Mouse (Mus musculus): ENCODE measurements around the gene Elavl4.
A peak's percentile ranks its signal among the peaks of the same experiment; 100 is the strongest.

The Elavl4 gene

DNA sequence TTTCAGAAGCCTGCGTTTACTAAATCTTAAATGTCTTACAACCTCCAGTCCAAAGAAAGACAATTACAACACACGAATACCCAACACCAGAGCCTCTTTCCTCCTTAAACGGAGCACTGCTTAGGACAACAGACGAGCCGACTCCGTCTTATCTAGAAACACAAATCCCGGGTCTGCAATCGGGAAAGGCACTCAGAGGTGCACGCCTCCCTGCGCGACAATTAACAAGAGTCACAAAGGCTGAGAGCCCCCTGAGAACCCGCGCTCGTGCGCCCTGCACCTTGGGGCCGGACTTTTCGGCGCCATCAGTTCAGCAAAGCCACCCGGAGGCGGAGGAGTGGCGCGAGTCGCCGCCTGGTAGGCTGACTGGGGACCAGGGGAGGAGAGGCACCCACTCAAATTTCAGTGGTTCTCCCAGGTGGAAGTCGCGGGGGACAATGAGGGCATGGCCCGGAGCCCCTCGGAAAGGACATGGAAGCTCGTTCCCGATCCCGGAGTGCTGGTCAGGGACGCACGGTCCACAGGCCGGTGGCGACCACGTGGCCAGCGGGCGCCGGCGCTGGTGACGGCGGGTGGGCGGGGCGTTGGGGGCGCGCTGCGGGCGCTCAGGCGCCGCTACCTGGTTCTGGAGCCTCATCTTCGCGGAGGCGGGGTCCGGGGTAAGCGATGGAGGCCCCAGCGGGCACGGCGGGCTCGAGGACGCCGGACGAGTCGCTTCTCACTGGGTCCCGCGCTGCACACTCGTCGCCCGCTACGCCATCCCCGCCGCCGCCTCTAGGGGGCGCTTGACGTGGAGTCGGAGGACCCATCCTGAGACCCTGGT is at the start of gene Elavl4:
Elavl4 (minus strand) TSS at position 732 of the 823 bp plus-strand sequence.
- DNase-seq (ENCODE audit: low spot score) = peak; percentile 10

DNA sequence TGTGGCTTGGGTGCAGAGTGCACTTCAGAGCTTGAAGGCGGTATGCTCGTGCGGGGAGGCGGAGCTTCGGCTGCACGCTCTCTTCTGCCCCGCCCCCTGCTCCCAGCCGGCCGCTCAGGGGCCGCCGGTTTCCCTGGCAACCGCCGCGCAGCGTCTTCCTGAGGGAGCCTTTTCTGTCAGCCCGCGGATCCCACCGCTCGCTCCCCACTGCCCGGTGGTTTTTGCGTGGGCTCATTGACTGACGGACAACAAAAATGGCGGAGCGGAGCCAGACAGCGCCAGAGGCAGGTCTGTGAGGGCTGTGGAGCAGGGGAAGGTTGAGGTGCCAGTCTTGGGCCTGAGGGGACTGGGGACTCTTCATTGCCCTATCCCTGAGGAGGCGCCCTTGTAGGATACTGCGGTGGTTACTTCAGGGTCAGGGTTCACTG is 45.9 kb upstream of the Elavl4 start, which contains the start of gene Agbl4:
Agbl4 (plus strand) TSS at position 44 of the 428 bp plus-strand sequence.
- no peak for DNase-seq (ENCODE audit: low spot score)

DNA sequence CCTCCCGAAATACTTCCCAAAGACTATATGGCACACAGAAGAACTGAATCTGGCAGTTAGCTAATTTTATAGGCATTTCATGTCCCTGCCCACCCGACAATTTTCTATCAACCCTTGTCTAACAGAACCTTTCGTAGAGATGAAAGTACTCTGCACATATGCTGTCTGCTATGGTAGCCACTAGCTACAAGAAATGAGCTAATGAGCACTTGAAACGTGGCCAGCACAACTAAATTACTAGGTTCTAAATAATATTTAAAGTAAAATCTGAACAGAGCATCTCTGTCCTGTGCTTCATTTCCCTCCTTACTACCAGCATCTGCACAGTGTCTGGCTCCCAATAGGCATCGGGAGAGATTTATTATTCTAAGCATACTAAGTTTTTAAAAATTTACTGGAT is 44.5 kb upstream of the Elavl4 start:
- no peak for DNase-seq (ENCODE audit: low spot score)

DNA sequence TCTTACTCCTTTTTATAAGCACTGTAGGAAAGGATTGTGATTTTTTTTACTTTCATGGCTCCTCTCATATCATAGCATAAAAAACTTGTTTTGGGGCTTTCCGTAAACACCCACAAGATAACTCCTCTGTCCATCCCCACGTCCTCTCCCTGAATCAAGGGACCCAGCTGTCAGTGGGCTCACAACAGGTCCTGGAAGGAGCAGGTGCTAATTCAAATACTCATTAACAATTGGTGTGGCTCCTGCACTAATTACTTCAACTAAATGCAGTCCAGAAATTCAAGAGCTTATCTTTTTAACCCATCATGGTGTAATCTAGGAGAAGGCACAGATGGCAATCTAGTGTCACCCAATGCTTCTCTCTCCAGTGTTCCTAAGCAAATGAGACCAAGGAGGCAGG is 8.9 kb upstream of the Elavl4 start:
- no peak for DNase-seq (ENCODE audit: low spot score)

DNA sequence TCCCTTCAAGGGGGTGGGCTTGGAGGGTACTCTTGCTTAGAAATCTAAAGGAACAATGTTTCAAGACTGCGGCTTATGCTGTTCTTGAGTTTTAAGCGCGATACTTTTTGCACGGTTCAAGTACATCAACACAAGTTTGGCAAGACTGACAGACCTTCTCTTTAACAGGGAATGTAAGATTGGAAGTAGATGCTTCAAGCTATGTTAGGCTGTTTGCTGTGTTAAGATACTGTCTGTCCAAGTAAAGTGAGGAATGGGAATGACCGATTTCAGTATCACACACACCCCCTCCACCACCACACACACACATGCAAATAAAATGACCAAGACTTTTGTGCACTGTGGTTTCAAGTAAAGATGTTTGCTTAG is 276 bp upstream of the Elavl4 start:
- no peak for DNase-seq (ENCODE audit: low spot score)

DNA sequence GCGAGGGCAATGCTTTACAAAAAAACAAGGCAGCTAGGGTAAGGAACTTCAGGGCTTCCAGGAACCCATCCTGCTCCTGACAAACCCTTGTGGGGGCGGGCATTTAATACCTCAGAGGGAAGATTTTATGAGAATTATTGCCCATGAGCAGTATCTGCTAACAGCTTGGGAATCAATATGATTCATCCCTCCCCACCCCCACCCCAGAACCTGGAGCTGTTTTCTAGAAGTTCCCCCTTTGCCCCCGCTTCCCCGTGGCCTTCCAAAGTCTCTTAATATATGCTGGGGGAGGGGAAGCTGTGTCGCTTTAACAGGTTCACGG is 892 bp downstream of the Elavl4 start:
- no peak for DNase-seq (ENCODE audit: low spot score)

DNA sequence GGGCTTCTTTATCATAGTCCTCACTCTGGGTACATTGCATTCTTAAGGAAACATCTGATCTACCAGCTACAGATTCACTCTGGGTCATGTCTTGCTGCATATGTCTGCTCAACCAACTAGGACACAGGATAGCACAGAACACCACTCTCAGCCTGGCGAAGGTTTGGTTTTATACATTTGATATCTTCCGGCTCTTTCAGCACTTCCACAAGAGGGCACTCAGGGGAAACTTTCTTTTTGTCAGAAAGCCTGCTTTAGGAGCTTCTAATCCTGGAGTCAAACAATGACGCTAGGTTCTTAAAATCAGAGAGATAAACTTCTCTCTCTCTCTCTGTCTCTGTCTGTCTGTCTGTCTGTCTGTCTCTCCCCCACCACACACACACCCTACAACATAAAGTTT is 27.8 kb downstream of the Elavl4 start:
- no peak for DNase-seq (ENCODE audit: low spot score)

DNA sequence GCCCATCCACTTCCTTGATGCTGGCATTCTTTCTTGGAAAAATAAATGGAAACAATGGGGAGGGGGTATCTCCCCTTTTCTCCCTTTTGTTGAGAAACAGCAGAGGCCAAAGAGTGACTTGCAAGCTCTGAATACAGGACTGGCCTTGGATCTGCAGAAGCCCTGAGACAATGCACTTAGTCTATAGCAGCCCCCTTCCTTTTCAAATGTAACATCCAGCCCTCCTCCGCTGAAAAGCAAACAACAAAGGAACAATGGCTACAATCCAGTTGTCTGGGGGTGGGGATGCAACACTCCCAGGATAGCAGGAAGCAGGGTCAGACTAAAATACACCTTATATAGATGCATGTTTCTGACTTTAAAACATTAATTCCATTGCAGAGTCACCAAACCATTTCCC is 39.6 kb downstream of the Elavl4 start:
- no peak for DNase-seq (ENCODE audit: low spot score)

DNA sequence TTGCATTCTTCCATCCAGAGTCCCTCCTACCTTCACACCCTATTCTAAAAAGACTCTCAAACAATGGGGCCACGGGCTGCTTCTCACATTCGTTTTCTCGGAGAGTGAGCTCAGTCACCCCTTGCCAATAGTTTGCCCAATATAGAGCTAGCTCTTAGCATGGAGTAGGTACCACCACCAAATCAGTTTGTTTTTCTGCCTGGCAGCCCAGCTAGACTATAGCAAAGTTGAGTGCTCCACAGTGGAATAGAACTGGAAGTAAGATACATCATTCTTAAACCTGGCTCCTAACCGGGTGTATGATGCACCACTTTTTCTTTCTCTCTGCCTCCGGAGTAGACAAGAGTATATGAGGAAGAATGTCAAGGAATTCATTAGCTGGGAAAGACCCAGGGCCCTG is 44.7 kb downstream of the Elavl4 start:
- no peak for DNase-seq (ENCODE audit: low spot score)

DNA sequence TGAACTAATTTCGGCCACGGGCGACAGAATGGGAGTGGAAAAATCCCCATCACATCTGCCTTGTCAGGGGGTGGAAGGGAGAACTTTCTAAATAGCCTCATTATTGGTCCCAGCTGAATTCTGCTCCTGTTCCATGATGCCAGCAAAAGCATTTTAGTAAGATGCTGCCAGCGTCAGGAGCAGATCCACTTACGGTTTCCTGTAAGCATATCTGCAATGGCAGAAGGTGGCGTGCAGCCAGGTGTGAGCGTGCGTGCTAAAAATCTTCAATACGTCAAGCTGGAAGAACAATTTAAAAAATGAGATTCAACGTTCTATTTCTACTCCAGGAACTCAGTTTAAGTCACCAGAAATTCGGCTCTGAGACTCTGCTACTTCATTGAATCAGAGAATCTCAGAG is 45.1 kb downstream of the Elavl4 start:
- no peak for DNase-seq (ENCODE audit: low spot score)

DNA sequence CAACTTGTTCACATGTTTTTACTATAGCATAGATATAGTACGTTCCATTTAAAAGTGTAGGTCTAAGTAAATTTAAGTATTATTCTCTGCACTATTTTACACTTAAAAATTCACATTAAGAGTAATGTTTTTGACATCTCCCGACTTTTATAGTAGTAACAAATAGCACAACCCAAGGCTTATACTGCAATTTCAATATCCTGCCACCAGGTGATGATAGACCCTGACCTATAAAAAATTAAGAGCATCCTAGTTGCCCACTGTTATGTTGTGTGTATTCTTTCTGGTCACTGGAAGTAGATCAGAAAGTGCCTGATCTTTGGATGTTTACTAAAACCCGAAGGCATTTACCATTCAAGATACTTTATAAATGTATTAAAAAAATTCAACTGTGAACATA is 55.9 kb downstream of the Elavl4 start:
- DNase-seq (ENCODE audit: low spot score) = no peak

DNA sequence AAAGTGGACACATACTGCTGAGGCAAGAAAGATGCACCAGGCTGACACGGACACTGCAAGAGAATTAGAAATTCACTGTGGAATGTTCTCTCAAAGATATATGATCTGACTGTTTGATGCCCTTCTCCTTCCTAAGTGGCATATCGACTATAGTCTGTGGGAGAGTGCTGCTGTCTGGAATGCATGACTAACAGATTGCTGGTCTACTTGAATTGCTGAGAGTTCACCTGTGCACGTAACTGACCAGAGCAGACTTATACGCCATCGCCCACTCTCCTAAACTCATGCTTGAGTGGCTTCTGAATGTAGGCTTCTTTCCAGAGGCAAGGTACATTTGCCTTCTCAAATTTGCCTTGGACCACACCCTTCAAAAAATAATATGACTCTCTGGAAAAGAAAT is 58.5 kb downstream of the Elavl4 start:
- DNase-seq (ENCODE audit: low spot score) = no peak

DNA sequence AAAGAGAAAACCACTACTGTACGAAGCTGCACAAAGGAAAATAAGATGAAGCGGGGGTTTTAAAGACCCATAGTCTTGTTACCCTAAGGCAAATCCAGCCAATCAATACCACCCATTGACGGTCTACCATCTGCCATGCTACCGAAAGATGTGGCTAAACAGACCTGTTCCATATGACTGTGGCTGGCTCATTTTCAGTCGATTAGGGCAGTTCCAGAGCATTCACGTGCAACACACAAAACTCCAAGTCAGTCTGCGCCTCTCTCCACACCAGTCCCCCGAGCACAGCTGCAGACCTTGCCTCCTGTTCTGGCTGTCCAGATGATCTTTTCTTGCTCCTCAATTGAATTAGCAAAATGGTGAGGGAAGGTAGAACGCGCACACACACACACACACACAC is 59.2 kb downstream of the Elavl4 start:
- no peak for DNase-seq (ENCODE audit: low spot score)

DNA sequence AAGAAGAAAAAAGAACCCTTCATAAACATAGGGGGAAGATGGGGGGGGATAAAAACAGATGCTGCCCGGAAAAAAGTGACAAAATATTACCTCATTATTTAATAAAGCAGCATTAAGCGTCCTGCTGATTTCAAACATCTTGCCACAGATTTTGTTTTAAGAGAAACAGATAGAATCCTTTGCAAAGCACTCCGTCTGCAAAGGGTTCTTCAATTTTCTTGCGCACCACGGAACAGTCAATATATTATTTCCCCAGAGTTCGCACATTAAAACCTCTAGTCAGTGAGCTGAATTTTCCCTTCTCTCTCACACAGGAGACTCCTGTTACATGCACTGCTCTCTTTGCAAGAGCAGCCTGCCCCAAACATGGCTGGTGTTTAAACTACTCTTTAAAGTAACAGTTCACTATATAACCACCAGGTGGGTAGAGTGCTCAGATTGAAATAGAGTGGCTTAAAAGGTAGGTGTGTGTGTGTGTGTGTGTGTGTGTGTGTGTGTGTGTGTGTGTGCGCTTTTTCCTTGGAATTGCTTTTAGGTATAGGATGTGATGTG is 61.1 kb downstream of the Elavl4 start:
- no peak for DNase-seq (ENCODE audit: low spot score)

DNA sequence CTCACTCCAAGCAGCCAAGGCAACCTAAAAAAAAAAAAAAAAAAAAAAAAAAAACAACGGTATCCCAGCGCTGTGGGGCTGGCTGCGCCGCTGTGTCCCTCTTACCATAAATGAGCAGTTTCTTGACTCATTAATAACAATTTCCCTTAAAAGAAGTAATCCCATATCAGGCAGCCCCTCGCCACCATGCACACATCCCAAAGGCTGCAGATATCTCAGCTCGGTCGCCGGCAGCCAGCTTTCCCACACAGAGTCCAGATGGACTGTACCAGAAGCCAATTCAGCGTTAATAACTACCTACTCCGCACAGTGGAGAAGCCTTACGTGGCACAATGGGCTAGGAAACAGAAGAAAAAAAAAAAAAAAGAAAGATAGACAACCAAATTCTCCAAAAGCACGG is 61.7 kb downstream of the Elavl4 start:
- DNase-seq (ENCODE audit: low spot score) = no peak

DNA sequence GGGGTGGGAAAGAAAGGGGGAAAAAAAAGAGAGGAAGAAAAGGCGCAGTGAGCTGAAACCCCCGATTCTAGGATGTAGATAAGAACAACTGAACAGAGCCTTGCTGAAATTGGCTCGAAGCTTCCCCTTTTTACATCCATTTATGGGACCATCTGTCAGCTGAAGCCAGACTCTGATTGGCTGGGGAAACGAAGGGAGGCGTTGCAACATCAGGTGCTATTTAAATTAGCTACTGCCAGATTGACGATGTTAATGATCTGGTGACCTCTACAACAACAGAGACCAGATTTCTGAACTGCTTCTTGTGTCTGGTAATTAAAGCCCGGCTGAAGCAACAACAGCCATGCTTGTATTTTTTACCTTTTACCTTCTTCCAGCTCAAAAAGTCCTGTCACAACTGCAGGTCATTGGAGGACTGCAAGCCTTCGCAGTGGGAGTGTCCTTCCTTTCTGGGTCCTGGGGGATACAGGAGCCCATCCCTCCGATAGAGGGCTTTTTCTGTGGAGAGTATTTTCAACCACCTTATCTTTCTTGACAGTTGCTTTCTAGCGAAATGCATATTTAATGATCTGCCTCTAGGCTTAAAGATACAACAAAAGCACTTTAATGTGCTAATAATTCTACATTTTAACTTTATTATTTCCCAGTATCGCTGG is 64.2 kb downstream of the Elavl4 start:
- DNase-seq (ENCODE audit: low spot score) = no peak

DNA sequence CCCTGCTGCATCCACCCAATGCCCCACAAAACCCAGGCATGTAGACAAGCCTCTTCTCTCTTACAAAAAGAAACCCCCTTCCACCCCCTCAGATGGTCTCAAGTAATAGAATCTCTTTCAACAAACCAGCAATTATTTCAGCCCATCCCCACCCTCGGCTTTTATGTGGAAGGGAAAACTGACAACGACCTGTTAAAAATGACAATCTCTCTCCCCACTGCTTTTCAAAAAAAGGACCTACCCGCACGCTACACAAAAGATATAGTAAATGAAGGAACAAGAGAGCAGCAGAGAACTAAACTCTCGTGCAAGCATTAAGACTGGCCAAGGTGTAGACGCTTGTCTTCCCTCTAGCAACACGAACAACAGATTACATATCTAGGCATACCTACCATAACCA is 64.9 kb downstream of the Elavl4 start:
- no peak for DNase-seq (ENCODE audit: low spot score)

DNA sequence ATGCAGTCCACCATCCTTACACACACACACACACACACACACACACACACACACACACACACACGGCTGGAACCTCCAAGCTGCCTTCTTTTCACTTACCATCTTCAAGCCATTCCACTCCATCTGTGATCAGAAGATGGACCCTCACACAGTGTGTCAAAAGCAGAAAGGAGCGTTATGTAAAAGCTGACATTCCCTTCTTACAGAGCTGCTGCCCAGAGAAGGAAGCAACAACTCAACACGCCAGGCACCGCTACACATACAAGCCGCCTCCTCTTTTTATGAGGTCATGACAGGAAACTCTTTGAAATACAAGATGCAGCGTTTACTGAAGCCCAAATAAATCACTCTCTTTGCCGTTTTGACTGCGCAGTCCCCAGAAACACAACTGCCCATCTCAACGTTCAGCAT is 65.3 kb downstream of the Elavl4 start:
- DNase-seq (ENCODE audit: low spot score) = no peak

DNA sequence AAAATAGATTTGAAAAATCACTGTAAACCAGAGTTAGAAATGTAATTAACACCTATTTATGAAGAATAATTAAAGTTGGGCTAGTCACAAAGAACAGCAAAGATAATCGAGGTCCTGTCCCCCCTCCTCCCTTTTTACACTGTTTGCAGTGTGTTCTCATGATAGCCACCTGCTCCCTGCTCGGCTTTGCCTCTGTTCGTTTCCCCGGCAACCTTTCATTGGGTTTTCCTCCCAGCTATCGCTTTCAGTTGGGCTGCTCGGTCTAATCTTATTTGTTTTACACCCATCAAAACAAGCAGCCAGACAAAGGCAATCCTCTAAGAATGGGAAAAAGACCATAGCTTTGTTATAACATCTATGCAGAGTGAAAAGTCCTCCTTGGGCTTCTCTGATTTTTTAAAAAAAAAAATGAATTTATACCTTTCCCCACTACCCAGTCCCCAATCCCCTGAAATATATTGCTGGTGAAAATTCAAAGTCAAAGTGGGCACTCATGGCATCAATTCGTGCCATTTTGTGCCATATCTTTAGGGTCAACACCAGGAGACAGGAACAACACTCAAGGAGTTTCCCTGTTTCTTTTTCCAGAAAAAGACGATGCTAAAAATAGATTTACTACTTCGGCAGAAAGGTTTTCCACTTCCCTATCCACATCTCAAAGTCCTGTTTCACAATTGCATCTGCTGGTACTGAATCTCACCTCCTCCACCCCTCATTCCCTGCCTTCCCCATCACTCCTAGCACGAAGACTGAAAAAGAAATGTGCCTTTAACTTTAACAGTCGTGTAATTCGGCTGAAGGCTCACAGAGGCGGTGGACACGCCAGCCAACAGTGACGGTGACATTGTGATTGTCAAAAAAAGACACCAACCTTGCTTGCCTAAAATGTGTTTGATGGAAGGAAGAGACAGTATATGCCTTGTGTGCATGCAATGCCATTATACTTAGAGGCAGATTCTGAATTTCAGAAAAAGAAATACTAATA is 66.1 kb downstream of the Elavl4 start:
- DNase-seq (ENCODE audit: low spot score) = no peak

DNA sequence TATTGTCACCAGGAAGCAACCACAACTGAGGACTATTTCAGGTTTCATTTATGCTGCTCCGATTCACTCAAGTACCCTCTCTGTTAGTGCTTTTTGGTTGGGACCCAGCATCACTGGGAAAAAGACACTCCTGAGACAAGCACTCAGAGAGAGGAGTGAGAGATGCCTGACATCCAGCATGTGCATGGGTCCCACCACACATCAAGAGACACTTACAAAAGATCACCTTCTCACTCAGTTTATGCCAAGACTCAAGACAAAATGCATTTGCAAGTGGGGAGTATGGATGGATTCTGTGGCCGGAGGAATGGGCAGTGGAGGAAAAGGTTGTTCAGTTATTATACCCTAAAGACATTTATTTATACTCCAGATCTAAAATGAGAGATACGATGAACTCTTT is 67.3 kb downstream of the Elavl4 start:
- DNase-seq (ENCODE audit: low spot score) = no peak

DNA sequence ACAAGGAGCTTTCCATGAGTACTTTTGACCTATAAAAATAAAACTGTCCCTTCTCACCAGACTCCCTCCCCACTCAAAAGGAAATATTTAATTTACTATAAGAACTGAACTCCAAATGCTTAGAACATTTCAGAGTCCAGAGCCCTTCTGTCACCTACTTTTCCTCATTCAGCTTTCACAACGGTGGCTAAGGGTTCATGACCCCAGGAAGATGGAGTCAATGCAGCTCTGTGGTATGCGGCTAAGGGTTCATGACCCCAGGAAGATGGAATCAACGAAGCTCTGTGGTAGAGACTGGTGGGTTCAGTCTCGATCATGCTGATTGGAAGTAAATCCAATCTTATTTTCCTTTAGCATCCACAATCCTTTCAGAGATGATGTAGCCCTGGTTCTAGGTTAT is 81.7 kb downstream of the Elavl4 start:
- DNase-seq (ENCODE audit: low spot score) = no peak

DNA sequence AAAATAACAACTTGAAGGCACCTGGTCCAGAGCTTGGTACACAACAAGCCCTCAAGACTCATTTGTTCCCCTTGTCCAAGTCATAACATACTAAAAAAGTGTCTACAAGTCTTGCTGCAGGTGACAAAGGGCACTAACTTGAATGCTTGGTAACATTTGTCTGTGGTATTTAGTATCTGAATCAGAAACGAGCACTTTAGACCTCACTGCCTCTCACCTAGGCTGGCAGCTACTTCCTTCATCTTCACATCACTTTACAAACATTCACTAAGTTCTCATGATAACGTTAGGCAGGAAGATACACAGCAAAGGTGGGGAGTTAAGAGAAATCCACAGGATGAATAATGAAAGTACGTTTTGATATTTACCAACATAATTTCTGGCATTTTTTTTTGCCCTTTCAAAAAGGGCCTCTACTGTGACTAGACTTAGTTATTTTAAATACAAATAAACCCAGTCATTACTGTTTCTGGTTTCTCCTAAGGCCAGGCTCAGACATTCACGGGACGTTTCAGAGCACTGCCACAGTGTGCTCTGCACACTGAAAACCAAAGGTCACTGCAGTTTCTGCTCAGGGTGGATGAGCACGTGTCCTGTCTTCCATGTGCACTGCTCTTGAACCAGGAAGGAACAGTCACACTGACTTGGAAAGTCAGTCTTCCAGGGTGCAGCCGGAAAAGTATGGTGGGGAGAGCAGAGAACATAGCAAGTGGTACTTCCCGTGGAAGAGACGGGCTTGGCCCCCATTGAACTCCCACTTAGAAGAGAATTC is 84.7 kb downstream of the Elavl4 start:
- DNase-seq (ENCODE audit: low spot score) = no peak
